Mouse (Mus musculus): ENCODE results near the gene Exosc6. TPM values are rescaled to one million over a fixed set of nuclear protein-coding genes. Genes with fewer than 3 reads are reported as not detected.

The Exosc6 gene
- polyA plus RNA-seq, 1 experiment from 2014 or later = 31.6 TPM

DNA sequence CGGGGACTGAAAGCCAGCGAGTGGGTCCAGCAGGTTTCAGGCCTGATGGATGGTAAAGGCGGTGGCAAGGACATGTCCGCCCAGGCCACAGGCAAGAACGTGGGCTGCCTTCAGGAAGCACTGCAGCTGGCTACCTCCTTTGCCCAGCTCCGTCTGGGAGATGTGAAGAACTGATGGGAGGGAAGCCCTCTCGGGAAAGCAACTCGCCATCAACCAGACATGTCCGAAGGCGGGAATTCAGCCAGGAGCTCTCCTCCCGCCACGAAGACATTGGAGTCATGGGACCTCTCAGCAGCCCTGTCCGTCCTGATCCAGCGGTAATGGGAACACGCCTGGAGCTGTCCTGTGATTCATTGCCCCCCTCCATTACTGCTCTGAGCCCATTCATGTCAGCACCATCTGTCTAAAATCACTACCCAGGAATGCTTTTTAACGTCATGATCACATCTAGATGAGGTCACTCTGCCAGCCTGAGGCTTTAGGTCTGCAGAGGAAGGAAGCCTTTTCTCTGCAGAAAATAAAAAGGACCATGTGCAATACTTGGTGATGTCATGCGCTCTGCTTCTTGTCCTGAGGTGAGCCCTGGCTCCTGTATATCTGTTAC, 1.0 kb upstream of the Exosc6 start:
- no peak for ATAC-seq (replicated peaks; ENCODE audit: low FRiP score)
- H3K4me2 ChIP-seq = no peak overlapping the region
- H3K36me3 ChIP-seq (ENCODE audit: control insufficient read depth, insufficient read depth, low read length) = peaks cover 51% of the 10 kb centered on the region
- H3K9me3 ChIP-seq (ENCODE audit: control insufficient read depth, low read length) = no peaks in the 10 kb centered on the region
- H3K9ac ChIP-seq (ENCODE audit: low read depth, low read length) = no peak overlapping the region
- no peaks in the 10 kb centered on the region for H3K27me3 ChIP-seq (replicated peaks; ENCODE audit: control insufficient read depth, insufficient read depth, low read length)
- no peak overlapping the region for H3K4me3 ChIP-seq (ENCODE audit: low read depth, low read length)
- DNase-seq (ENCODE audit: low spot score) = no peak
- peaks cover 28% of the 10 kb centered on the region for H3K4me1 ChIP-seq (replicated peaks; ENCODE audit: control insufficient read depth, insufficient read depth, low read length)
- no peak overlapping the region for H3K27ac ChIP-seq (ENCODE audit: low read depth, low read length)
- WGBS = 89% methylated on average over 17 of the region's 17 CpGs

DNA sequence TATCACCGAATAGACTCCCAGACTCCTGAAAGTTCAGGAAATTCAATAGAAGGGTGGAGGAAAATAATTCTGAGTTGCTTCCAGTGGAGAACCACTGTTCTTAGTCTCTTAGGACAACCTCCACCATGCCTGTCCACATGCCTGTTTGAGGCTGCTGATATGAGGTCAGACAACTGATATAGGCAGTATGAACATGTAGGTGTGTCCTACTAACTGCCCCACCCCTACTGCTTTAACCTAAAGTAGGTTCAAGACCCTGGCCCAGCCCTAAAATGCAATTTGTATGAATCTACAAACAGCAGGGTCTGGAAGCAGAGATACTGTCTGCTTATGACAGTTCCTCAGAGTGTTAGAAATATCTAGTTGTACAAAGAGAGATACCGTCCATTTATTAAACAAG, 478 bp upstream of the Exosc6 start:
- 0 out of 2 replicates have a peak overlapping the region, but pooled peaks have one; percentile 96 for H3K9ac ChIP-seq (ENCODE audit: low read depth, low read length)
- 0 out of 2 replicates have a peak overlapping the region, but pooled peaks have one; percentile 91 for H3K27ac ChIP-seq (ENCODE audit: low read depth, low read length)
- peaks cover 31% of the 10 kb centered on the region for H3K4me1 ChIP-seq (replicated peaks; ENCODE audit: control insufficient read depth, insufficient read depth, low read length)
- peak overlapping the region; percentile 8; the same call in 1 of the 2 replicates for H3K4me2 ChIP-seq
- peaks cover 46% of the 10 kb centered on the region for H3K36me3 ChIP-seq (ENCODE audit: control insufficient read depth, insufficient read depth, low read length)
- no peaks in the 10 kb centered on the region for H3K27me3 ChIP-seq (replicated peaks; ENCODE audit: control insufficient read depth, insufficient read depth, low read length)
- DNase-seq (ENCODE audit: low spot score) (no peak), ATAC-seq (replicated peaks; ENCODE audit: low FRiP score) (peak; percentile 59)
- H3K4me3 ChIP-seq (ENCODE audit: low read depth, low read length) = peak overlapping the region; percentile 95
- WGBS = 65% methylated on average over 2 of the region's 2 CpGs
- no peaks in the 10 kb centered on the region for H3K9me3 ChIP-seq (ENCODE audit: control insufficient read depth, low read length)

DNA sequence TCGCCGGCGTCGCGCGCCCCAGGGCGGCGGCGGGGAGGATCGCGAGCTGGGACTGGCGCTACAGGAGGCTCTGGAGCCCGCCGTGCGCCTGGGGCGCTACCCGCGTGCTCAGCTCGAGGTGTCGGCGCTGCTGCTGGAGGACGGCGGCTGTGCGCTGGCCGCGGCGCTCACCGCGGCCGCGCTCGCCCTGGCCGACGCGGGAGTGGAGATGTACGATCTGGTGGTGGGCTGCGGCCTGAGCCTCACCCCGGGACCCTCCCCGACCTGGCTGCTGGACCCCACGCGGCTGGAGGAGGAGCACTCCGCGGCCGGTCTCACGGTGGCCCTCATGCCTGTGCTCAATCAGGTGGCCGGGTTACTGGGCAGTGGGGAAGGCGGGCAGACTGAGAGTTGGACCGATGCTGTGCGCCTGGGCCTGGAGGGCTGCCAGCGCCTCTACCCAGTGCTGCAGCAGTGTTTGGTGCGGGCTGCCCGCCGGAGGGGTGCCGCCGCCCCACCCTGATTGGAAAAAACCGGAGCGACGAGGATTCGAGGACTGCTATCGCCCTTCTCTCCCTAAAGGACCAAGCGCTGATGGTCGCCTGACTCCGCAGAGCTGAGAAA, 653 bp downstream of the Exosc6 start:
- Histone ChIP-seq H3K27ac (ENCODE audit: low read depth, low read length) (peak overlapping the region; percentile 91), H3K4me2 (peak overlapping the region; percentile 97), H3K9ac (ENCODE audit: low read depth, low read length) (peak overlapping the region; percentile 96), H3K27me3 (replicated peaks; ENCODE audit: control insufficient read depth, insufficient read depth, low read length) (no peaks in the 10 kb centered on the region), H3K4me3 (ENCODE audit: low read depth, low read length) (peak overlapping the region; percentile 95), H3K36me3 (ENCODE audit: control insufficient read depth, insufficient read depth, low read length) (peaks cover 41% of the 10 kb centered on the region), H3K4me1 (replicated peaks; ENCODE audit: control insufficient read depth, insufficient read depth, low read length) (peaks cover 40% of the 10 kb centered on the region), H3K9me3 (ENCODE audit: control insufficient read depth, low read length) (no peaks in the 10 kb centered on the region)
- under 1% methylated on average over 59 of the region's 63 CpGs for WGBS
- DNase-seq (ENCODE audit: low spot score) (peak; percentile 63), ATAC-seq (replicated peaks; ENCODE audit: low FRiP score) (peak; percentile 53)

DNA sequence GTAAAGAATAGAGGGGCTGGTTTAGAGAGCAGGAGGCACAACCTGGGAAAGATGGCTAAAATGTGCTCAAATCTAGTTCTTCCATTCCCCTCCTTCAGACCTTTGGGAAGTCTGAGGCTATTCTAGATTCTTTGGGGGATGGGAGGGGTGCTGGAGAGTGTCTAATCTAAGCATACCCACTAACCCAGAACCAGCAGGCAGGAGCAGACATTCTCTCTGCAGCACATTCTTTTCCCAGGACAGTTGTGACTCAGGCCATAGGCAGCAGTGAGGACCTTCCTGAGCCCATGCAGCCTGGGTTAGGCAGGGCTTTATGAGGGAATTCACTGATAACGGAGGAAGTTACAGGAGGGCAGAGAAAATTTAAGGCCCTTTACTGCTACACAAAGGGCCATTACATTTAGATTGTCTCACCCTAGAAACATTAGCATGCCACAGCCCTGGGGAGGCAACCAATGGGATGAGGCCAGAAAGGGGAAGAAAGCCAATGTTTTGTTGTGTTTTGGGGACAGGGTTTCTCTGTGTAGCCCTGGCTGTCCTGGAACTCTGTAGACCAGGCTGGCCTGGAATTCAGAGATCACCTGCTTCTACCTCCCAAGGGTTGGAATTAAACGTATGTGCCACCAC, 2.9 kb downstream of the Exosc6 start:
- Histone ChIP-seq H3K27ac (ENCODE audit: low read depth, low read length) (no peak overlapping the region), H3K4me3 (ENCODE audit: low read depth, low read length) (no peak overlapping the region), H3K9me3 (ENCODE audit: control insufficient read depth, low read length) (no peaks in the 10 kb centered on the region), H3K36me3 (ENCODE audit: control insufficient read depth, insufficient read depth, low read length) (peaks cover 20% of the 10 kb centered on the region), H3K27me3 (replicated peaks; ENCODE audit: control insufficient read depth, insufficient read depth, low read length) (no peaks in the 10 kb centered on the region), H3K4me1 (replicated peaks; ENCODE audit: control insufficient read depth, insufficient read depth, low read length) (peaks cover 40% of the 10 kb centered on the region), H3K9ac (ENCODE audit: low read depth, low read length) (no peak overlapping the region), H3K4me2 (no peak overlapping the region; the same call in 1 of the 2 replicates)
- ATAC-seq (replicated peaks; ENCODE audit: low FRiP score) (no peak), DNase-seq (ENCODE audit: low spot score) (no peak)
- WGBS = 71% methylated on average over 2 of the region's 2 CpGs

DNA sequence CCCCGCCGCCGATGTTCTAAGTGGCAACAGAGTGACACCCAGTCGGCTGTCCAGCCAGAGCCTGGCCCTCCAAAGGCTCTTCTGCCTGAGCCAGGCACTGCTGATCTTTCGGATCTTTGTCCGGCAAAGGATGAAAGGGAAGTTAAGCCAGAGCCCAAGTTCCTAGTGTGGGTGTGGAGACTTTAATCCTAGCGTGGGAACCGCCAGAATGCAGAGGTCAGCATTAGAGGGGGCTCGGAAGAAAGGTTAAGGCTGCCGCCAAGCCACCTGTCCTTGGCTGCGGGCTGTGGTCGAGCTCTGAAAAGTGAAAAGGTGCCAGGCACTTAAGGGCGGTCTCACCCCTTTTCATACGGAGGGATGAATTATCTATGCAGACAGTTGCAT, 5.5 kb downstream of the Exosc6 start:
- ATAC-seq (replicated peaks; ENCODE audit: low FRiP score) (peak; percentile 1; the same call in 1 of the 2 replicates), DNase-seq (ENCODE audit: low spot score) (no peak)
- Histone ChIP-seq H3K4me2 (peak overlapping the region; percentile 66), H3K9ac (ENCODE audit: low read depth, low read length) (peak overlapping the region; percentile 23), H3K9me3 (ENCODE audit: control insufficient read depth, low read length) (no peaks in the 10 kb centered on the region), H3K27me3 (replicated peaks; ENCODE audit: control insufficient read depth, insufficient read depth, low read length) (no peaks in the 10 kb centered on the region), H3K36me3 (ENCODE audit: control insufficient read depth, insufficient read depth, low read length) (peaks cover 6% of the 10 kb centered on the region), H3K27ac (ENCODE audit: low read depth, low read length) (no peak overlapping the region), H3K4me3 (ENCODE audit: low read depth, low read length) (peak overlapping the region; percentile 67), H3K4me1 (replicated peaks; ENCODE audit: control insufficient read depth, insufficient read depth, low read length) (peaks cover 32% of the 10 kb centered on the region)
- WGBS = under 1% methylated on average over 14 of the region's 14 CpGs

DNA sequence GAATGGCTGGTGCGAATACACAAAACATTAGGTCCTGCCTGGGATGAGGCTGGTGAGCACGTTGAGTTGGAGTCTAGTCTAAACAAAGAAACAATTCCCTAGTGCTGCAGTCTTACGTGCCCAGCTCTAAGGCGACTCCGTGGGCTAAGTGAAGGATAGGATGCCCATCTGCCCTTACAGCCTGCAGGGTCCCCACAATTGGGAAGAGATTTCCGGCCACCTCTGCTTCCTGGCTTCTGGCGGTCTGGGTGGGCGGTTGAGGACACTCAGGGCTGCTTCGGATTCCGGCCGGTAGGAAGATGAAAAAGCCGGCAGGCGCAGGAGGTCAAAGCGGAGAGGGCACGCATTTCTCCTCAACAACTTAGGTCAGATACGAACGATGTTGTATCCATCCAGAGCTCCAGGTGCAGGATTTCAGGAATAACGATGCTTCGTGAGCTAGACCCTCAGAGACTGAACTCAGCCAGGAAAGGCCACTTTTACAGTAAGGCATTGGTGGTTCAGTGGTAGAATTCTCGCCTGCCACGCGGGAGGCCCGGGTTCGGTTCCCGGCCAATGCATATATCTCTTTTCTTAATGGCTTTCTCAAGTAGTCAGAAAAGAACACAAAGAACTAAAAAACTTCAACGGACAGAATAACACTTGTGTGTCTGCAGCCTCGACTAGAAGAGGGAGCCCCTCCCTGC, 6.1 kb downstream of the Exosc6 start:
- H3K27me3 ChIP-seq (replicated peaks; ENCODE audit: control insufficient read depth, insufficient read depth, low read length) = no peaks in the 10 kb centered on the region
- no peaks in the 10 kb centered on the region for H3K9me3 ChIP-seq (ENCODE audit: control insufficient read depth, low read length)
- peak; percentile 86 for ATAC-seq (replicated peaks; ENCODE audit: low FRiP score)
- peak overlapping the region; percentile 23 for H3K9ac ChIP-seq (ENCODE audit: low read depth, low read length)
- peaks cover 29% of the 10 kb centered on the region for H3K4me1 ChIP-seq (replicated peaks; ENCODE audit: control insufficient read depth, insufficient read depth, low read length)
- DNase-seq (ENCODE audit: low spot score) = peak; percentile 92
- WGBS = under 1% methylated on average over 27 of the region's 27 CpGs
- H3K36me3 ChIP-seq (ENCODE audit: control insufficient read depth, insufficient read depth, low read length) = peaks cover 6% of the 10 kb centered on the region
- peak overlapping the region; percentile 66 for H3K4me2 ChIP-seq
- H3K27ac ChIP-seq (ENCODE audit: low read depth, low read length) = no peak overlapping the region
- H3K4me3 ChIP-seq (ENCODE audit: low read depth, low read length) = peak overlapping the region; percentile 67

DNA sequence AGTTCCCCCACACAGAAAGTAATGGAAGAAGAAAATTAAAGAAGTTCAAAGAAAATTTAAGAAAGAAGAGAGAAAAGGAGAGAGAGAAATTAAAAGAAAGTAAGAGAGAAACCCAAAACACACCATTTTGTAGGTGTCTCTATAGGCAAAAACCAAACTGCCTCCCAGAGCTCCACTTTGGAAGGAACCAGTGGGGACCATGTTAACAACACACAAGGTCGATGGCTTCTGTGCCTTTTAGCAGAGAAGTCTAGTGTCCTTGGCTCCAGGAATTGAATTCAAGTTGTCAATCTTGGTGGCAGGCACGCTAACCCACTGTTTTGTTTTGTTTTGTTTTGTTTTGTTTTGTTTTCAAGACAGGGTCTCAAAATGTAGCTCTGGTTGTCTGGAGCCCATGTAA, 6.8 kb downstream of the Exosc6 start:
- DNase-seq (ENCODE audit: low spot score) = no peak
- Histone ChIP-seq H3K36me3 (ENCODE audit: control insufficient read depth, insufficient read depth, low read length) (peaks cover 4% of the 10 kb centered on the region), H3K4me1 (replicated peaks; ENCODE audit: control insufficient read depth, insufficient read depth, low read length) (peaks cover 22% of the 10 kb centered on the region), H3K4me3 (ENCODE audit: low read depth, low read length) (no peak overlapping the region), H3K27ac (ENCODE audit: low read depth, low read length) (no peak overlapping the region), H3K4me2 (peak overlapping the region; percentile 66), H3K27me3 (replicated peaks; ENCODE audit: control insufficient read depth, insufficient read depth, low read length) (no peaks in the 10 kb centered on the region), H3K9ac (ENCODE audit: low read depth, low read length) (no peak overlapping the region), H3K9me3 (ENCODE audit: control insufficient read depth, low read length) (no peaks in the 10 kb centered on the region)
- no peak for ATAC-seq (replicated peaks; ENCODE audit: low FRiP score)
- WGBS = 56% methylated on average over 2 of the region's 2 CpGs

DNA sequence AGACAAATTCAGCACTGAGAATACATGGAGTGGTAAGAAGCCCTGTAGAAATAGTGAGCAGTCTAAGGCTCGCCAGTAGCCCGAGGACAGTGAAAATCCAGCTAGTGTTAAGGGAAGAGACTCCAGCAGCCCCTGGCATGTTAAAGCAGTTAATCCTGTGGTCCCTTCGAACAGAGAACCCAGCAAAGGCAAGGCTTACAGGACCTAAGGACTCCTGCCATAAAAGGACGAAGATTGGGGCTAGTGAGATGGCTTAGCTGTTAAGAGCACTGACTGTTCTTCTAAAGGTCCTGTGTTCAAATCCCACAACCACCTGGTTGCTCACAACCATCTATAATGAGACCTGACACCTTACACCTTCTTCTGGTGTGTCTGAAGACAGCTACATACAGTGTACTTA, 10.2 kb downstream of the Exosc6 start:
- WGBS = 66% methylated on average over 4 of the region's 4 CpGs

More for the DNA sequence above, 10.2 kb downstream of the Exosc6 start:
- Histone ChIP-seq H3K4me2 (no peak overlapping the region), H3K27me3 (replicated peaks; ENCODE audit: control insufficient read depth, insufficient read depth, low read length) (0 out of 2 replicates have a peak, but pooled peaks cover 2% of the 10 kb centered on the region), H3K4me1 (replicated peaks; ENCODE audit: control insufficient read depth, insufficient read depth, low read length) (peaks cover 3% of the 10 kb centered on the region), H3K9me3 (ENCODE audit: control insufficient read depth, low read length) (no peaks in the 10 kb centered on the region), H3K4me3 (ENCODE audit: low read depth, low read length) (no peak overlapping the region), H3K9ac (ENCODE audit: low read depth, low read length) (no peak overlapping the region), H3K36me3 (ENCODE audit: control insufficient read depth, insufficient read depth, low read length) (no peaks in the 10 kb centered on the region), H3K27ac (ENCODE audit: low read depth, low read length) (no peak overlapping the region)
- DNase-seq (ENCODE audit: low spot score) (no peak), ATAC-seq (replicated peaks; ENCODE audit: low FRiP score) (no peak)

Measured in liver, embryonic 11.5 days (tissue).